16 mouse cellular contexts compared by ENCODE assay signal in the genomic region with DNA sequence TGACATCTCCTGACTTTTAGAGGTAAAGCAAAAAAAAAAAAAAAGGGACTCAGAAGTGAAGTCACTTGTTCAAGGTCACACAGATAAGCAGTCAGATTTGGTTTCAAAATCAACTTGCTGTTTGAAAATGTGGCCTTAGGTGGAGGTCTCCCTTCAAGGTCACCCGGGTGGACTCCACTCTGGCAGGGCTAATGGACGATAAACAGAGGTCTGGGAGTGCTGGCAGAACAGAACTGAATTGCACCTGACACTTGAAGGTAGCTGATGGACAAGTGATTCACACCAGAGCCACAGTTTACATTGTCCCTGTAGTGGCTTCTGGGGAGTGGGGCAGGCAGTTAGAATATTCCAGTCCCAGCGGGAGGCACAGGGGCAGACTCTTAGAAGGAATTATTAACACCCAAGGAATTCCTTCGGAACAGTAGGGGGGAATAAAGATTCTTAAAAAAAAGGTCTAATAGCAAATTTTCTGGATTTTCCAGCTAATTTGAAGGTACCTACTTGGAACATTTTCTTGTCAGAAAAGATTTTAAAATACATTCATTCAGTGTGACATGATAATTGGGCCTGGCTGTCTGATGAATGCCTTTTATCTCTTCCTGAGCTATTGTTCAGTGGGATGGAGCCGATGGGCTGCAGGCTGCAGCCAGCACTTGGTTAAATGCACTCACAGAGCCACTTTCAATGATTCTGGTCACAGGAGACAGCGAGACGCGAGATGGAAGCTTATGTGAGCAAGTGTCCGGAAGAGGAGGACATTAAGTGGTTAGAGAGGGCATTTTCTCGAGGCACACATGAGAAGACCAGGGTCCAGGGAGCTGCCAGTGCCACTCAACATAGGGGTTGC. TPM values are rescaled to one million over a fixed set of nuclear protein-coding genes. Genes with fewer than 3 reads are reported as not detected.
DNase-seq lines count a peak whose midpoint lies in the region; ATAC-seq and TF ChIP-seq lines count a peak whose summit lies in the region.
"Had no signal": no experiment of that assay in that cellular context is flagged by ENCODE, and none has a peak within 500 bp of the region (broad histone marks: within the 10 kb centered on the region; RNA-seq: fewer than 3 reads in every experiment).

No protein-coding gene starts in this region.

- no peak for TF ChIP-seq CTCF in E14TG2a.4 (conservative IDR thresholded peaks at IDR 0.05; ENCODE audit: low read length)

- 8% methylated on average over 10 of the region's 10 CpGs for WGBS in hindbrain, embryonic 14.5 days

- no peak overlapping the region for H3K4me2 ChIP-seq in hindbrain, embryonic 14.5 days (replicated peaks)
- H3K4me2 ChIP-seq: embryonic facial prominence, embryonic 12.5 days; liver, embryonic 11.5 days had no signal

- H3K9ac ChIP-seq in hindbrain, embryonic 14.5 days = peak overlapping the region; percentile 42

- no peaks in the 10 kb centered on the region for H3K36me3 ChIP-seq in E14TG2a.4 (ENCODE audit: insufficient read depth, low read length)
- H3K36me3 ChIP-seq in hindbrain, embryonic 14.5 days (replicated peaks; ENCODE audit: control insufficient read depth, insufficient read depth) = no peaks in the 10 kb centered on the region
- H3K36me3 ChIP-seq: embryonic facial prominence, embryonic 12.5 days had no signal

- peak; percentile 42 for DNase-seq in adrenal gland, adult 8-10 months
- no peak for DNase-seq in adrenal gland, postnatal 4 days (ENCODE audit: low spot score in 2 of 2)
- DNase-seq in embryo, embryonic 9.5 days (ENCODE audit: extremely low spot score) = peak; percentile 32
- DNase-seq in hindbrain, embryonic 14.5 days (ENCODE audit: low spot score) = no peak
- DNase-seq in right cerebral cortex, postnatal 10 days (ENCODE audit: low spot score in 2 of 2) = no peak
- no peak for DNase-seq in gastrocnemius, postnatal 10 days
- DNase-seq: cerebellum, adult 18-20 months; heart, adult 2 months; kidney, postnatal 14 days; layer of hippocampus, postnatal 36 days; thymus, postnatal 14 days had no signal

- H3K4me3 ChIP-seq in E14TG2a.4 (replicated peaks; ENCODE audit: low read length) = peak overlapping the region; percentile 49
- no peak overlapping the region for H3K4me3 ChIP-seq in hindbrain, embryonic 14.5 days (replicated peaks; ENCODE audit: low read length)
- H3K4me3 ChIP-seq: embryonic facial prominence, embryonic 12.5 days; heart, adult 2 months; myocyte had no signal

- peak overlapping the region; percentile 62 for H3K27ac ChIP-seq in hindbrain, embryonic 14.5 days
- H3K27ac ChIP-seq: embryonic facial prominence, embryonic 12.5 days; heart, adult 2 months had no signal

- no peak for ATAC-seq in hindbrain, embryonic 14.5 days (ENCODE audit: low FRiP score)
- ATAC-seq in megakaryocyte-erythroid progenitor cell, adult 5-6 weeks (replicated peaks; ENCODE audit: low FRiP score, low TSS enrichment, poor library complexity, severe bottlenecking) = no peak

- H3K27me3 ChIP-seq in E14TG2a.4 (ENCODE audit: insufficient read depth, low read length) = peaks cover 28% of the 10 kb centered on the region
- 0 out of 2 replicates have a peak, but pooled peaks cover 4% of the 10 kb centered on the region for H3K27me3 ChIP-seq in hindbrain, embryonic 14.5 days (ENCODE audit: control insufficient read depth, insufficient read depth, low read length)

- H3K9me3 ChIP-seq in E14TG2a.4 (ENCODE audit: low read length) = no peaks in the 10 kb centered on the region
- no peaks in the 10 kb centered on the region for H3K9me3 ChIP-seq in hindbrain, embryonic 14.5 days (ENCODE audit: control insufficient read depth, low read length)
- H3K9me3 ChIP-seq: embryonic facial prominence, embryonic 12.5 days had no signal

- peaks cover 88% of the 10 kb centered on the region for H3K4me1 ChIP-seq in E14TG2a.4 (replicated peaks; ENCODE audit: low read depth, low read length)
- peaks cover 48% of the 10 kb centered on the region for H3K4me1 ChIP-seq in hindbrain, embryonic 14.5 days (replicated peaks; ENCODE audit: control insufficient read depth, insufficient read depth, low read length)

RNA-seq across cellular contexts. Expression of a gene that starts 28.8 kb away (rescaled TPM):
- total RNA-seq in adrenal gland, adult 8-10 months (2022) = 10 to 100 TPM; 39.2 to 46.2 (median 41.9) TPM
- 10 to 100 TPM; 22.9 to 27.7 TPM for total RNA-seq in adrenal gland, postnatal 4 days (2021)
- 9.6 and 10.8 TPM in 2 replicates for polyA plus RNA-seq in hindbrain, embryonic 14.5 days (2014; fragmentation: Nextera tagmentation; extraction: Ambion mirVana)
- 1 to 10 TPM; 1.8 to 2.5 TPM for total RNA-seq in gastrocnemius, postnatal 10 days (2021)
- not detected in 2 replicates for total RNA-seq in megakaryocyte-erythroid progenitor cell, adult 5-6 weeks (2014; fragmentation: Nextera tagmentation)
- 0.75 and 3.8 TPM in 2 replicates for total RNA-seq in megakaryocyte-erythroid progenitor cell, adult 5-6 weeks (2017)

RNA-seq across cellular contexts. Expression of a gene that starts 56.7 kb away (rescaled TPM):
- under 1 TPM; 0.20 to 0.67 (median 0.26) TPM for total RNA-seq in adrenal gland, adult 8-10 months (2022)
- 1 to 10 TPM in 1 of 2 experiments, under 1 TPM in 1; 0.73 to 2.1 TPM for total RNA-seq in adrenal gland, postnatal 4 days (2021)
- 53.9 and 60.9 TPM in 2 replicates for polyA plus RNA-seq in hindbrain, embryonic 14.5 days (2014; fragmentation: Nextera tagmentation; extraction: Ambion mirVana)
- under 1 TPM in 1 of 2 experiments, not detected in 1; 0.11 TPM for total RNA-seq in gastrocnemius, postnatal 10 days (2021)
- not detected in 2 replicates for total RNA-seq in megakaryocyte-erythroid progenitor cell, adult 5-6 weeks (2014; fragmentation: Nextera tagmentation)
- total RNA-seq in megakaryocyte-erythroid progenitor cell, adult 5-6 weeks (2017) = not detected in 2 replicates
- polyA plus RNA-seq: myocyte had no signal

Comparison
In these comparisons a context has a peak if more than half of its experiments do, and no peak if none do; other contexts are left out.
1. DNase-seq: peak in adrenal gland, adult 8-10 months (single experiment) and embryo, embryonic 9.5 days (single experiment); none in adrenal gland, postnatal 4 days (0 of 2), hindbrain, embryonic 14.5 days (single experiment), right cerebral cortex, postnatal 10 days (0 of 2) and gastrocnemius, postnatal 10 days (single experiment).
2. RNA of a gene that starts 28.8 kb away (total RNA-seq): 39.2 to 46.2 TPM in adrenal gland, adult 8-10 months and 22.9 to 27.7 TPM in adrenal gland, postnatal 4 days; 1.8 to 2.5 TPM in gastrocnemius, postnatal 10 days and 0.75 to 3.8 TPM in megakaryocyte-erythroid progenitor cell, adult 5-6 weeks; every median in the first group is over 4 times any median in the second.